Mouse (Mus musculus): ENCODE data around the gene Gm21117.
"Not testable (repeated sequence)": the region's sequence is repeated elsewhere in the genome, so short reads cannot be mapped to it uniquely, and the experiment has no call there.

Gene Gm21117

DNA sequence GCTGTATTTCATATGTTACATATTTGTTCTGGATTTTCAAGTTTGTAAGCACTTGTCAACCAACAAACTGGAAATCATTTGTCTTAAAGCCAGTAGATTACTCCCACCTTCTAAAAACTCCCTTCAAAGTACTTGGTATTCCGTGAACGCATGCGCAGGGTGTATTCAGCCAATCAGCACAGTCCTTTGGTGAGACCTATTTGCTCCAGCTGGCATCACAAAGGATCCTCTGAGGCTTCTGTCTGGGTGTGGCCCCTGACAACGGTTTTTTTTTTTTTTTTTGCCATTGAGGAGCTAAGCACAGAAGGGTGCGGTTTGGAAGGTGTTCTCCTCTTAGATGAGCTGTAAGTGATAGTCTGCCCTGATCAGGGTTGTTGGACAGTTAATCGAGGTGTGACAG, at the start of gene Gm21117:
TSS of gene Gm21117 (plus strand) at position 301 of the 400 bp plus-strand sequence.
- not testable (repeated sequence) for DNase-seq

Data from heart, adult 11 months (tissue).